Mouse (Mus musculus): Measurements from ENCODE around the gene Acvr1.

Gene Acvr1

GRCm38 (mm10) chr2:58479536-58479935 lies 87.4 kb downstream of the Acvr1 start:
- no peak for DNase-seq (ENCODE audit: low read depth)

GRCm38 (mm10) chr2:58478144-58478543 lies 88.8 kb downstream of the Acvr1 start:
- DNase-seq (ENCODE audit: low read depth), result no peak

GRCm38 (mm10) chr2:58476956-58477715 lies 89.8 kb downstream of the Acvr1 start:
- DNase-seq (ENCODE audit: low read depth), result peak; percentile 48

- no peak for DNase-seq (ENCODE audit: low read depth)
These were observed 91.4 kb downstream of the Acvr1 start for GRCm38 (mm10) chr2:58475578-58475977.

GRCm38 (mm10) chr2:58470290-58470689 lies 96.7 kb downstream of the Acvr1 start:
- DNase-seq (ENCODE audit: low read depth), result no peak

- no peak for DNase-seq (ENCODE audit: low read depth)
These were observed 97.1 kb downstream of the Acvr1 start, which contains the start of gene Gm17409 for GRCm38 (mm10) chr2:58469816-58470215. Gm17409 (plus strand) TSS chr2:58470116.

- peak; percentile 39 for DNase-seq (ENCODE audit: low read depth)
These were observed 108.1 kb downstream of the Acvr1 start for GRCm38 (mm10) chr2:58458820-58459371.

- DNase-seq (ENCODE audit: low read depth), result no peak
These were observed 109.5 kb downstream of the Acvr1 start for GRCm38 (mm10) chr2:58457488-58457865.

GRCm38 (mm10) chr2:58456843-58457487 lies 110.0 kb downstream of the Acvr1 start:
- DNase-seq (ENCODE audit: low read depth), result no peak

- no peak for DNase-seq (ENCODE audit: low read depth)
These were observed 112.7 kb downstream of the Acvr1 start for GRCm38 (mm10) chr2:58454095-58454865.

- no peak for DNase-seq (ENCODE audit: low read depth)
These were observed 120.0 kb downstream of the Acvr1 start for GRCm38 (mm10) chr2:58447001-58447400.

- no peak for DNase-seq (ENCODE audit: low read depth)
These were observed 123.8 kb downstream of the Acvr1 start for GRCm38 (mm10) chr2:58443163-58443562.

GRCm38 (mm10) chr2:58436911-58437310 lies 130.0 kb downstream of the Acvr1 start:
- no peak for DNase-seq (ENCODE audit: low read depth)

- no peak for DNase-seq (ENCODE audit: low read depth)
These were observed 131.4 kb downstream of the Acvr1 start for GRCm38 (mm10) chr2:58435507-58435906.

GRCm38 (mm10) chr2:58434438-58434837 lies 132.5 kb downstream of the Acvr1 start:
- DNase-seq (ENCODE audit: low read depth), result no peak

GRCm38 (mm10) chr2:58433317-58433716 lies 133.6 kb downstream of the Acvr1 start:
- no peak for DNase-seq (ENCODE audit: low read depth)

- no peak for DNase-seq (ENCODE audit: low read depth)
These were observed 134.7 kb downstream of the Acvr1 start for GRCm38 (mm10) chr2:58432211-58432610.

- DNase-seq (ENCODE audit: low read depth), result no peak
These were observed 141.4 kb downstream of the Acvr1 start for GRCm38 (mm10) chr2:58425436-58426004.

- no peak for DNase-seq (ENCODE audit: low read depth)
These were observed 143.6 kb downstream of the Acvr1 start for GRCm38 (mm10) chr2:58423319-58423718.

GRCm38 (mm10) chr2:58419571-58419970 lies 147.4 kb downstream of the Acvr1 start:
- DNase-seq (ENCODE audit: low read depth), result no peak

GRCm38 (mm10) chr2:58418109-58418508 lies 148.8 kb downstream of the Acvr1 start:
- no peak for DNase-seq (ENCODE audit: low read depth)

- DNase-seq (ENCODE audit: low read depth), result no peak
These were observed 149.3 kb downstream of the Acvr1 start for GRCm38 (mm10) chr2:58417684-58418083.

All from naive thymus-derived CD4-positive, alpha-beta T cell, adult 2 months (primary cell).